In the genomic region with DNA sequence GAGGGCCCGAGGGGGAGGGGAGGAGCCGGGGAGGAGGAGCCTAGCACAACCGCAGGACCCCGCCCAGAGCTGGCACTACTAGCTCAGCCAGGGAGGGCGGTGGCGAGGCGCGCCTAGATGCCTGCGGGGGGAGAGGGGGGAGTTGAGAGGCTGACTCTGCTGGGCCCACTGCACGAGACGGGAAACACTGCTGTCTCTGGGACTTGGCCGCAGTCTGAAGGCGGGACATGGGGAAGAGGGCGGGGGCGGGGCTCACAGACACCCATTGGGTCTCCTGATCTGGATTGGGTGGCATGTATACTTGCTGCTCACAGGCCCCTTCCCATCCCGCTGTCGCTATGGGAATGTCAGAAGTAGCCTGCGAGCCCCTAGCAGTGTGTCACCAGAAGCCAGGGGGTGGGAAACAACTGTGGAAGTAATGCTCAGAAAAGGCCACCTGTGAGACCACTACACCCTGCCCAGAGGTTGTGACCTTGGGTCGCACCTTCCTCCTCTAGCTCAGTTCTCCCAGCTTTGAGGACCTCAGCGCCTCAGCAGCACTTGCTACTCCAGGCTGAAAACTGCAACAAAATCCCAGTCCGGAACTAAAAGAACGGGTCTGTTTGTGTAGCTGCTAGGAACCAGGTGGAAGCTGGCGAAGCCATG, we compare ENCODE assay signal across 8 mouse cellular contexts. TPM values are rescaled to one million over a fixed set of nuclear protein-coding genes. Genes with fewer than 3 reads are reported as not detected.
DNase-seq lines count a peak whose midpoint lies in the region; ATAC-seq lines count a peak whose summit lies in the region.

A gene (minus strand): TSS at position 216 of the 645 bp plus-strand sequence.

- H3K9me3 ChIP-seq in hindbrain, embryonic 13.5 days: no peaks in the 10 kb centered on the region

- H3K27me3 ChIP-seq in hindbrain, embryonic 13.5 days: no peaks in the 10 kb centered on the region

- H3K9ac ChIP-seq in hindbrain, embryonic 13.5 days: peak within 1 kb of the TSS; percentile 73

- ATAC-seq in hindbrain, embryonic 13.5 days (ENCODE audit: low FRiP score): peak; percentile 97

- no peaks in the 10 kb centered on the region for H3K36me3 ChIP-seq in hindbrain, embryonic 13.5 days

- H3K4me2 ChIP-seq in hindbrain, embryonic 13.5 days: peak within 1 kb of the TSS; percentile 65

- 22% methylated on average over 20 of the region's 23 CpGs for WGBS in hindbrain, embryonic 13.5 days

- peak within 1 kb of the TSS; percentile 92 for H3K27ac ChIP-seq in hindbrain, embryonic 13.5 days

- H3K4me1 ChIP-seq in hindbrain, embryonic 13.5 days (replicated peaks): peaks cover 21% of the 10 kb centered on the region

- DNase-seq in NIH3T3 (ENCODE audit: low read depth): peak; percentile 92
- DNase-seq in cerebellum, postnatal 10 days: peak; percentile 90 to 92
- peak; percentile 67 to 71 for DNase-seq in frontal cortex, postnatal 14 days (ENCODE audit: low spot score in 2 of 2)
- DNase-seq in layer of hippocampus, postnatal 25 days (ENCODE audit: extremely low spot score in 1 of 2, low spot score in 1 of 2): peak; percentile 61 to 68
- peak; percentile 90 for DNase-seq in lung, postnatal 25 days (ENCODE audit: low spot score)
- peak; percentile 82 for DNase-seq in retina, embryonic 14.5 days (ENCODE audit: low spot score)
- peak; percentile 91 for DNase-seq in thymus, postnatal 4 days

- peak within 1 kb of the TSS; percentile 50 for H3K4me3 ChIP-seq in hindbrain, embryonic 13.5 days

RNA-seq across cellular contexts. Expression of the gene that starts here (rescaled TPM):
- polyA plus RNA-seq in hindbrain, embryonic 13.5 days (2015; fragmentation: Nextera tagmentation; extraction: Ambion mirVana): 64.1 and 67.0 TPM in 2 replicates
- 10 to 100 TPM; 49.1 to 50.4 TPM for total RNA-seq in layer of hippocampus, postnatal 25 days (2021)

Comparison
In these comparisons a context has a peak if more than half of its experiments do, and no peak if none do; other contexts are left out.
1. Peak in every context shown above with its lines: DNase-seq, ATAC-seq, H3K4me3 ChIP-seq and H3K27ac ChIP-seq.